Mouse (Mus musculus) intestine, postnatal 0 days (tissue): ENCODE results near the gene Dscaml1. TPM values are rescaled to one million over a fixed set of nuclear protein-coding genes. Genes with fewer than 3 reads are reported as not detected.

Experiments used
- ATAC-seq: fragments of 200-750 bp; cut with Nextera tagmentation; 2 replicates; pipeline ENCODE4 v1.8.0; 2017; ENCODE audit warnings: mild to moderate bottlenecking, moderate TSS enrichment, moderate library complexity
- H3K27ac ChIP-seq: fragments of 300-500 bp; sonication (generic); 2 replicates; pipeline ENCODE4 v1.5.1; 2014; ENCODE audit warnings: mild to moderate bottlenecking, low read depth, low read length, moderate library complexity
- H3K27me3 ChIP-seq: fragments of 300-500 bp; sonication (generic); replicated peaks from 2 replicates; pipeline ENCODE4 v1.6.1; 2014; ENCODE audit warnings: low read length, mixed read lengths; ENCODE audit not compliant: control insufficient read depth, insufficient read depth
- H3K36me3 ChIP-seq: fragments of 300-500 bp; sonication (generic); 2 replicates; pipeline ENCODE4 v1.6.1; 2014; ENCODE audit warnings: mild to moderate bottlenecking, moderate library complexity; ENCODE audit not compliant: control insufficient read depth, insufficient read depth
- H3K4me1 ChIP-seq: fragments of 300-500 bp; sonication (generic); replicated peaks from 2 replicates; pipeline ENCODE4 v1.6.1; 2014; ENCODE audit warnings: antibody characterized with exemption, low read length, mixed read lengths; ENCODE audit not compliant: control insufficient read depth, insufficient read depth
- H3K4me2 ChIP-seq: fragments of 300-500 bp; sonication (generic); replicated peaks from 2 replicates; pipeline ENCODE4 v1.6.1; 2014; ENCODE audit warnings: low read depth, mild to moderate bottlenecking, moderate library complexity
- H3K4me3 ChIP-seq: fragments of 300-500 bp; sonication (generic); 2 replicates; pipeline ENCODE4 v1.5.1; 2014; ENCODE audit warnings: low read depth, low read length
- H3K9ac ChIP-seq: fragments of 300-500 bp; sonication (generic); 2 replicates; pipeline ENCODE4 v1.6.1; 2014; ENCODE audit warnings: mild to moderate bottlenecking, low read depth, low read length
- H3K9me3 ChIP-seq: fragments of 300-500 bp; sonication (generic); 2 replicates; pipeline ENCODE4 v1.6.1; 2016; ENCODE audit warnings: mixed run types; ENCODE audit not compliant: control insufficient read depth
- CTCF ChIP-seq: sonication (generic); IDR thresholded peaks from 2 replicates; pipeline ENCODE4 v1.5.1; 2016; ENCODE audit warnings: low read depth, mild to moderate bottlenecking, control low read depth, antibody characterized with exemption, moderate library complexity
- WGBS: fragments of 180-500 bp; shearing (Covaris S2); extraction: QIAGEN DNeasy Blood & Tissue Kit; methylation state at CpG from one replicate; pipeline ENCODE4 v1.1.7; 2014; 5-methylcytosine and 5-hydroxymethylcytosine counted together
- polyA plus RNA-seq: library from polyadenylated mRNA; unstranded; fragments of >200 nt; fragmentation: Nextera tagmentation; extraction: Ambion mirVana; gene quantifications from 2 replicates; pipeline ENCODE4 v1.2.1, GENCODE M21; 2015

The Dscaml1 gene
- polyA plus RNA-seq, 1 experiment from 2014 or later, result 0.09 TPM

GRCm38 (mm10) chr9:45731851-45732250 lies 305.4 kb downstream of the Dscaml1 start:
- Histone ChIP-seq H3K4me3 (no peak overlapping the region), H3K36me3 (no peaks in the 10 kb centered on the region), H3K4me1 (no peaks in the 10 kb centered on the region), H3K9ac (no peak overlapping the region), H3K9me3 (no peaks in the 10 kb centered on the region), H3K27me3 (no peaks in the 10 kb centered on the region), H3K4me2 (no peak overlapping the region), H3K27ac (no peak overlapping the region)
- ATAC-seq, result no peak
- no peak for TF ChIP-seq CTCF
- WGBS, result 81% methylated on average over 5 of the region's 5 CpGs

DNA sequence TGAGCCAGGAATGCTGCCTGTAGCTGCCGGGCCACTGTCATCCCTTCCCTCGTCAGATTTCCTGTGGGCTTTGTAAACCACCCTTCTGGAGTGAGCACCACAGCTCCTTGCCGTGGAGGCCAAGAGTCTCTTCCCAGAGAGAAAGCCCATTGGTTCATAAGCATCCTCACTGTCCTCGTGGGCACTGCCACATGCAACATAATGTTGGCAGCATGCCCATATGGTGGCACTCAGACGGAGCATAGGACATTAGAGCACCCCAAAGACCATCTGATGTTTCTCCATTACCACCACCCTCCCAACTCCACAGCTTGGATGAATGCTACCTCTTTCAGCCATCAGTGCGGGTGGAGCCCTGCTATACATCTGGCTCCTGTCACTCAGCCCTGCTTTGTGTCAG lies 306.8 kb downstream of the Dscaml1 start:
- 62% methylated on average over 6 of the region's 6 CpGs for WGBS
- Histone ChIP-seq H3K36me3 (no peaks in the 10 kb centered on the region), H3K4me1 (no peaks in the 10 kb centered on the region), H3K27ac (no peak overlapping the region), H3K4me3 (no peak overlapping the region), H3K4me2 (no peak overlapping the region), H3K27me3 (no peaks in the 10 kb centered on the region), H3K9me3 (no peaks in the 10 kb centered on the region), H3K9ac (no peak overlapping the region)
- no peak for ATAC-seq
- TF ChIP-seq CTCF, result no peak

DNA sequence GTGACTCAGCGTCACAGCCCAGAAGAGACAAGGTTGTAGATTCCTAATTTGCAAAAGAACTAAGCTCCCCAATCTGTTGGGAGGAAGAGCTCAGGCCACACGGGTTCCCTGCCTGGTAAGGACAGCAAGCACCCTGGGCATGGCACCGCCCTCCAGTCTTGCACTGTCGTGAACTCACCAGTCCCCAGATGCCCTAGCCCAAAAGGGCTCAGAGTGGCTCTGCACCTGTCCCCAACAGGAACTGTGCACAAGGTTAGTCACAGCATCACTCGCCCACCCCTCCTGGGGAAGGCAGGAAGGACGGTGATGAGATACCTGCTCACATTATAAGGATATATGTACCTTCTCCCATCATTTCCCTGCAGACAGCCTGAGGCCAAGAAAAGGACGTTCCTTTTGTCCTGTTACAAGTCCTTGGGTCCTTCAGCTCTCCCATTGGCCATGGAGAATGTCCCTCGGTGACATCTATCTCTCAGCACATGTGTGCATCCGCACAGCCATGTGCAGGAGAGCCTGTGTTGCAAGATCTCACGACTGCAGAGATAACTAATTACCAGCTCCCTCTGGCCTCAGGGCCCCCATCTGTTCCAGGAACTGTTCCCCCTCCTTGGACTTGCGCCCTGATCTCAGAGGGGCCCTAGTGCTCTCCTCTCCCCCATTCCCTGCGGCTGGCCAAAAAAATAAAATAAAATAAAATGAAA lies 312.7 kb downstream of the Dscaml1 start:
- Histone ChIP-seq H3K9ac (no peak overlapping the region), H3K36me3 (no peaks in the 10 kb centered on the region), H3K27ac (no peak overlapping the region), H3K4me2 (no peak overlapping the region), H3K9me3 (no peaks in the 10 kb centered on the region), H3K4me3 (no peak overlapping the region), H3K27me3 (no peaks in the 10 kb centered on the region), H3K4me1 (no peaks in the 10 kb centered on the region)
- TF ChIP-seq CTCF, result no peak
- ATAC-seq, result no peak
- WGBS, result 65% methylated on average over 12 of the region's 12 CpGs

DNA sequence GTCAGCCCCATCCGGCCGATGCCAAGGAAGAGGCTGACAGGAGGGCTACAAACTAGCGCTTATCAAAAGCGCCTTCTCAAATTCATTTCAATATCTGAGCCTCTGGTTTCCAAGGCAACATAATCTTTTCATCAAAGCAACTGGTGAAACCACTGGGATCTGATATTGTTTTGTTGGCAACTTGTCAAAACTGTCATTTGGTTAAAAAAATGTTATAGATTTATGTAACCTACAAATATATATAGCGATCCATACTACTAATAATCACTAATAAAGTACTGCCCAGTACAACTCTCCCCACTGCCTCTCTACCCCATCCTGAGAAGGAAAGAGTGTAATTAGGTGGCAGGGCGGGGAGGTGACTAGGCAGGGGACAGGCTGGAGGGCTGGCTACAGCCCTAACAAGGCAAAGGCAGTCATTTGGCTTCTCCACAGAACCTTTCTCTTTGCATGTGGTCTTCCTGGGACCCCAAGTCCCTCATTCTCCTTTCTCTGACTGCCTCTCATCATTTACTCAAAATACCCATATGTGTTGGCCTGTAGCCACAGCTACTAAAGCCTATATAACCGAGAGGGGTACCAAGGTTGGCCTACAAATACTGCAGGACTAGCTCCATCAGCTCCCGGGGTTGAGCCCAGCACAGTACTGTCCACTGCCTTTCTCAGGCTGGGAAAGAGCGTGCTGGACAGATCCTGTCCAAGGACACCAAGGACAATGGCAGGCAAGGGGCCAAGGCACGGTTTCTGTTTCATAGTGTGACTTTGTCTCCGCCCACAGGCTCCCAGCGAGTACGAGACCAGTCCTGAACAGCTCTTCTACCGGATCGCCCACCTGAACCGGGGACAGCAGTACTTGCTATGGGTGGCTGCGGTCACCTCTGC lies 313.5 kb downstream of the Dscaml1 start:
- Histone ChIP-seq H3K4me1 (no peaks in the 10 kb centered on the region), H3K27ac (no peak overlapping the region), H3K4me2 (no peak overlapping the region), H3K9ac (no peak overlapping the region), H3K36me3 (no peaks in the 10 kb centered on the region), H3K9me3 (no peaks in the 10 kb centered on the region), H3K4me3 (no peak overlapping the region), H3K27me3 (peaks cover under 1% of the 10 kb centered on the region; the same call in 1 of the 2 replicates)
- ATAC-seq, result no peak
- WGBS, result 65% methylated on average over 17 of the region's 17 CpGs
- no peak for TF ChIP-seq CTCF

DNA sequence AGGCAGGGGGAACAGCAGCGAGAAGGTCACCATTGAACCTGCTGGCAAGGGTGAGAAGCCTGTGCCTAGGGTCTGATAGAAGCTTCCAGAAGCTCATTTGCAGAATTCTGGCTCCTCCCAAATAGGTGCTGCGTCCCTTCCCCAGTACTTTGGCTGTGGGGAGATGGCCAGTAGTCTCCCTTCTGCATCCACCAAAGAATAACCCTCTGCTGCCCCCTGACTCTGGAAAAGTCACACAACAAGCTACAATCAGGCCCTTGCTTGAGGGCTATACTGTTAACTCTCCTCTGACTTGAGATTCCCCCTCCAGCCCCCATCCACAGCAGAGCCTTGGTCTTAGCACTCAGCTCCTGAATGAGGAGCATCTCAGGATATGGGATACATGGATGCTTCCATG lies 314.2 kb downstream of the Dscaml1 start:
- H3K9me3 ChIP-seq, result no peaks in the 10 kb centered on the region
- H3K4me2 ChIP-seq, result no peak overlapping the region
- H3K27ac ChIP-seq, result no peak overlapping the region
- no peaks in the 10 kb centered on the region for H3K36me3 ChIP-seq
- H3K4me3 ChIP-seq, result no peak overlapping the region
- peak; percentile 64 for TF ChIP-seq CTCF
- no peak overlapping the region for H3K9ac ChIP-seq
- 61% methylated on average over 2 of the region's 2 CpGs for WGBS
- ATAC-seq, result no peak
- H3K27me3 ChIP-seq, result peaks cover 3% of the 10 kb centered on the region; the same call in 1 of the 2 replicates
- no peaks in the 10 kb centered on the region for H3K4me1 ChIP-seq

DNA sequence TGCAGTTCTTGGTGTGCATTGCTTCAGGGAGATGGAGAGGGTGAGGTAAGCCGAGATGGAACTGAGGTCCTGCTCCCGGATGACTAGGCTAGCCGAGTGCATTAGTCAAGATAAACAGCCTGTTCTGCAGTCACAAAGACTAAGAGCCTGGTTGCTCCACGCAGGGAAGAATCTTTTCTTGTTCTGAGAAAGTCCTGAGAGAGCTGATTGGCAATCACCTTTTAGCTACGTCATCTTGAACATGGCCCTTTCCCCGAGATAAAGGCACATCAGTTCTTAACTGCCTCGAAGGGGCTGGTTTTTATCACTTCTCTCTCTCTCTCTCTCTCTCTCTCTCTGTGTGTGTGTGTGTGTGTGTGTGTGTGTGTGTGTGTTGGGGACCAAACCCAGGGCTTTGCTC lies 319.0 kb downstream of the Dscaml1 start:
- Histone ChIP-seq H3K27me3 (peaks cover 3% of the 10 kb centered on the region; the same call in 1 of the 2 replicates), H3K9me3 (no peaks in the 10 kb centered on the region), H3K4me1 (no peaks in the 10 kb centered on the region), H3K9ac (no peak overlapping the region), H3K27ac (no peak overlapping the region), H3K4me3 (no peak overlapping the region), H3K36me3 (no peaks in the 10 kb centered on the region), H3K4me2 (no peak overlapping the region)
- TF ChIP-seq CTCF, result no peak
- ATAC-seq, result no peak
- 35% methylated on average over 7 of the region's 7 CpGs for WGBS
